Mouse (Mus musculus): ENCODE measurements around the gene Narfl. TPM values are rescaled to one million over a fixed set of nuclear protein-coding genes. Genes with fewer than 3 reads are reported as not detected.

Narfl gene
- polyA plus RNA-seq, 1 experiment, result 20.1 TPM

DNA sequence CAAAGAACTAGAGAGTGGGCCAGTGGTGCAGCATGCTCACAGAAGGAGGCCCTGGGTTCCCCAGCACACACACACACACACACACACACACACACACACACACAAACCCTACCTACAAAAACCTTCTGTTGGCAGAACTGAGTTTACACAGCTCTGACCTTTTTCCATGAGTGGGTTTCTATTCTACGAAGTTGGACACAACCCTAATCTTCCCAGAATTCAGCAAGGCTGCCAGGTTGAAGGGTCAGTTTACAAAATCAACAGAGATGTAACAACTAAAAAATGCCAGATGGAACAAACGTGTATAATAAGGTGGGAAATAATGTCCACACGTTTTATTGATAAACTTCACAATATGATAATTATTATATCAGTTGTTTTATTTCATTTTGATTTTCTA is 15.9 kb upstream of the Narfl start:
- TF ChIP-seq CTCF (IDR thresholded peaks at IDR 0.05; ENCODE audit: insufficient read depth, low read length) (no peak), POLR2A (IDR thresholded peaks at IDR 0.05; ENCODE audit: borderline replicate concordance, extremely low read depth, low read depth, low read length) (no peak)
- WGBS, result 48% methylated on average over 3 of the region's 3 CpGs

DNA sequence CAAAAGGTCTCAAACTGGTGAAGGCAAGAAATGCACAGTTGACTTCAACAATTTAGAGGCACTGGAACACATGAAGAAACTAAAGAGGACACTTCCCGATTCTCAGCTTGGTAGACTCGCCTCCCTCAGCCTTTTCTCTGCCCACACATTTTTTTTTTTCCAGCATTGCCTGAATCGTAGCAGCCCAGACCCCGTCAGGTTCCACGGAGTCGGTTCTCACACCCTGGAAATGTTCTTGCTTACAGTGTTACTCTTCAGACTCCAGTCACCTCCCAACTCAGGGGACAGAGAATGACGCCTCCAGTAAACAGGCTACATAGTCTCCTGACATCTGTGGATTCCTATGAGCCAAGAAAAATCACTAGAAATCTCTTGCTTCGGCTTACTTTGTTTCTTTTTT is 13.4 kb upstream of the Narfl start:
- Histone ChIP-seq H3K4me1 (ENCODE audit: control insufficient read depth, insufficient read depth, low read length) (no peaks in the 10 kb centered on the region), H3K4me3 (replicated peaks; ENCODE audit: extremely low read depth, low read depth, low read length) (no peak overlapping the region)
- TF ChIP-seq POLR2A (IDR thresholded peaks at IDR 0.05; ENCODE audit: borderline replicate concordance, extremely low read depth, low read depth, low read length), result no peak
- TF ChIP-seq CTCF (IDR thresholded peaks at IDR 0.05; ENCODE audit: insufficient read depth, low read length), result no peak
- DNase-seq, result no peak
- 60% methylated on average over 8 of the region's 8 CpGs for WGBS

More for the DNA sequence above, 15.9 kb upstream of the Narfl start:
- no peak overlapping the region for H3K4me3 ChIP-seq (replicated peaks; ENCODE audit: extremely low read depth, low read depth, low read length)
- no peak for DNase-seq
- H3K4me1 ChIP-seq (ENCODE audit: control insufficient read depth, insufficient read depth, low read length), result no peaks in the 10 kb centered on the region

GRCm38 (mm10) chr17:25761561-25761970 is 12.0 kb upstream of the Narfl start:
- WGBS, result 34% methylated on average over 4 of the region's 4 CpGs
- H3K4me3 ChIP-seq (replicated peaks; ENCODE audit: extremely low read depth, low read depth, low read length), result no peak overlapping the region
- H3K4me1 ChIP-seq (ENCODE audit: control insufficient read depth, insufficient read depth, low read length), result no peaks in the 10 kb centered on the region
- TF ChIP-seq POLR2A (IDR thresholded peaks at IDR 0.05; ENCODE audit: borderline replicate concordance, extremely low read depth, low read depth, low read length), result no peak
- TF ChIP-seq CTCF (IDR thresholded peaks at IDR 0.05; ENCODE audit: insufficient read depth, low read length), result no peak
- no peak for DNase-seq

DNA sequence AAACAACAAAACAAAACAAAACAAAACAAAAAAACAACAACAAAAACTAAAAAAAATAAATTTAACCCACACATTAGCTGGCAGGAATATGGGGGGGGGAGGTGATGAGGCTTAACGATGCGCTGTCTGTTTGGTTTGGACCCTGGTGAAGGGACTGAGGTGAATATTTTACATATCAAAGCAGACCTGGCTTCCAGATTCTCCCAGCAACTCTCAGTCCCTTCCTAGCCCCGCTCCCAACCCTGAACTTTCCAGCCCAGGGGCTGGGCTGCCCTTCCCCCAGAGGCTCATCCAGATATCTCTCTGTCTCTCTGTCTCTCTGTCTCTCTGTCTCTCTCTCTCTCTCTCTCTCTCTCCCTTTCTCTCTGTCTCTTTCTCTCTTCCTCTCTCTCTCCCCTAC is 11.0 kb upstream of the Narfl start:
- TF ChIP-seq CTCF (IDR thresholded peaks at IDR 0.05; ENCODE audit: insufficient read depth, low read length) (no peak), POLR2A (IDR thresholded peaks at IDR 0.05; ENCODE audit: borderline replicate concordance, extremely low read depth, low read depth, low read length) (no peak)
- DNase-seq, result no peak
- no peaks in the 10 kb centered on the region for H3K4me1 ChIP-seq (ENCODE audit: control insufficient read depth, insufficient read depth, low read length)
- no peak overlapping the region for H3K4me3 ChIP-seq (replicated peaks; ENCODE audit: extremely low read depth, low read depth, low read length)
- 49% methylated on average over 3 of the region's 3 CpGs for WGBS

DNA sequence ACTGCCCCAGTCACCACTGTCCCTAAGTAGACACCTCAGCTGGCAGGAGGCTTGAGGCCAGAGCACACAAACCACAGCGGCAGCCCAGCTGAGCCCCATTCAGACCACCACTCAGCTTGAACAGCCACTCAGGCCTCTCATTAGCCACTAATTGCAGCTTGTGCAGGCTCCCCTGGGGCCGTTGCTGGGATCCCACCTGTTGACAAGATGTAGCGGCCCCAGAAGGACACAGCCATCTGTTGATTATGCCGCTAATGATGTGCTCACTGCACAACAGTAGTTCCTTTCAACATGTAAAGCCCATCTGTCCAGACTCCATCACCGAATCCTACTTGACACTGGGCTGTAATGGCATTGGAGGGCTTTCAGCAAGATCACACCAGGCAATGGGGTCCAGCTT is 7.7 kb upstream of the Narfl start:
- no peaks in the 10 kb centered on the region for H3K4me1 ChIP-seq (ENCODE audit: control insufficient read depth, insufficient read depth, low read length)
- WGBS, result 72% methylated on average over 5 of the region's 5 CpGs
- no peak for DNase-seq
- no peak for TF ChIP-seq CTCF (IDR thresholded peaks at IDR 0.05; ENCODE audit: insufficient read depth, low read length)
- no peak for TF ChIP-seq POLR2A (IDR thresholded peaks at IDR 0.05; ENCODE audit: borderline replicate concordance, extremely low read depth, low read depth, low read length)
- no peak overlapping the region for H3K4me3 ChIP-seq (replicated peaks; ENCODE audit: extremely low read depth, low read depth, low read length)

DNA sequence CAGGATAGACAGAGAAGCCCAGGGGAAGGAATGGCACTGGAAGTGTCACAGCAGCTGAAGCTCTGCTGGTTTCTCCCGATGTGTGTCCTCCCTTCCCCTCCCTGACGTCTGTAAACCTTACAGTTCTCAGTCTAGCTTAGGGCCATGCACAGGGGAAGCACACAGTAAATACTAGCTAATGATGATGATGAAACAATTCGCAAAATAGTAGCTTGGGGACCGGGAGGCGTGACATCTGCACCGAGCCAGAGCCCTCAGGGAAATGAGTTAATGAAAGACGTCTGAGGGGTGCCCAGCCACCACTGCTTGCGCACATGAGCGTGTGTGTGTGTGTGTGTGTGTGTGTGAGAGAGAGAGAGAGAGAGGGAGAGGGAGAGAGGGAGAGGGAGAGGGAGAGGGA is 4.2 kb upstream of the Narfl start:
- no peak for DNase-seq
- peaks cover 3% of the 10 kb centered on the region; the same call in 1 of the 2 replicates for H3K4me1 ChIP-seq (ENCODE audit: control insufficient read depth, insufficient read depth, low read length)
- TF ChIP-seq CTCF (IDR thresholded peaks at IDR 0.05; ENCODE audit: insufficient read depth, low read length) (no peak), POLR2A (IDR thresholded peaks at IDR 0.05; ENCODE audit: borderline replicate concordance, extremely low read depth, low read depth, low read length) (no peak)
- 51% methylated on average over 9 of the region's 9 CpGs for whole genome bisulfite sequencing
- H3K4me3 ChIP-seq (replicated peaks; ENCODE audit: extremely low read depth, low read depth, low read length), result no peak overlapping the region

- H3K4me3 ChIP-seq (replicated peaks; ENCODE audit: extremely low read depth, low read depth, low read length), result no peak overlapping the region
- peaks cover 4% of the 10 kb centered on the region; the same call in 1 of the 2 replicates for H3K4me1 ChIP-seq (ENCODE audit: control insufficient read depth, insufficient read depth, low read length)
- TF ChIP-seq POLR2A (IDR thresholded peaks at IDR 0.05; ENCODE audit: borderline replicate concordance, extremely low read depth, low read depth, low read length) (no peak), CTCF (IDR thresholded peaks at IDR 0.05; ENCODE audit: insufficient read depth, low read length) (no peak)
- no peak for DNase-seq
- 82% methylated on average over 10 of the region's 10 CpGs for WGBS
Measured at GRCm38 (mm10) chr17:25775318-25776062, 1.9 kb downstream of the Narfl start.

GRCm38 (mm10) chr17:25777948-25778347 is 4.4 kb downstream of the Narfl start:
- H3K4me1 ChIP-seq (ENCODE audit: control insufficient read depth, insufficient read depth, low read length), result peaks cover 4% of the 10 kb centered on the region; the same call in 1 of the 2 replicates
- no peak for DNase-seq
- 88% methylated on average over 5 of the region's 5 CpGs for WGBS
- TF ChIP-seq CTCF (IDR thresholded peaks at IDR 0.05; ENCODE audit: insufficient read depth, low read length) (no peak), POLR2A (IDR thresholded peaks at IDR 0.05; ENCODE audit: borderline replicate concordance, extremely low read depth, low read depth, low read length) (no peak)
- no peak overlapping the region for H3K4me3 ChIP-seq (replicated peaks; ENCODE audit: extremely low read depth, low read depth, low read length)

GRCm38 (mm10) chr17:25781339-25781738 is 7.8 kb downstream of the Narfl start:
- DNase-seq, result no peak
- 0 out of 2 replicates have a peak, but pooled peaks cover 5% of the 10 kb centered on the region for H3K4me1 ChIP-seq (ENCODE audit: control insufficient read depth, insufficient read depth, low read length)
- WGBS, result 74% methylated on average over 6 of the region's 6 CpGs
- no peak for TF ChIP-seq CTCF (IDR thresholded peaks at IDR 0.05; ENCODE audit: insufficient read depth, low read length)
- no peak overlapping the region for H3K4me3 ChIP-seq (replicated peaks; ENCODE audit: extremely low read depth, low read depth, low read length)

DNA sequence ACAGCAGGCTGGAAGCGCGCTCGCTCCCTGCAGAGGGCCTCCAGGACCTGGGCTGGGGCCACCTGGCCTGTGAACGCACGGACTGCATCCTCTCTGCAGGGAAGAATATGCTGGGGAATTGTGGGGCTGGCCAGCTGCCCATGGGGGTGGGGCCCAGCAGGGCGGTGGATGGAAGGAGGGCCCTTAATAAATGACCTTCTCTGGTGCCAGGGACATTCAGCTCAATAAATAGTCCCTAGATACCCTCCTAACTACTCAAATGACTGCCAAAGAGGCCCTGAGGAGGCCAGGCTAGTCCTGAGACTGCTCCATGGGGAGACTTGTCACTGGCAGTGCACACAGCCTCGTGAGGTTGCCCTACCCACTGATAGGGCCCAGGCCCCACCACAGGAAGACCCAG is 9.5 kb downstream of the Narfl start:
- no peak for DNase-seq
- 63% methylated on average over 7 of the region's 7 CpGs for WGBS
- Histone ChIP-seq H3K4me3 (replicated peaks; ENCODE audit: extremely low read depth, low read depth, low read length) (no peak overlapping the region), H3K4me1 (ENCODE audit: control insufficient read depth, insufficient read depth, low read length) (0 out of 2 replicates have a peak, but pooled peaks cover 5% of the 10 kb centered on the region)
- TF ChIP-seq POLR2A (IDR thresholded peaks at IDR 0.05; ENCODE audit: borderline replicate concordance, extremely low read depth, low read depth, low read length), result no peak
- TF ChIP-seq CTCF (IDR thresholded peaks at IDR 0.05; ENCODE audit: insufficient read depth, low read length), result no peak

Data from lung, adult 2 months (tissue).